Mouse (Mus musculus) left cerebral cortex, postnatal 10 days (tissue): ENCODE measurements at regions not wholly inside any gene's neighbourhood (a gene's known extent, or its start where the extent isn't known, plus 50 kb on each side); places are given as distances from the start of the nearest gene placed in this dataset.
"Not testable (repeated sequence)": the region's sequence is repeated elsewhere in the genome, so short reads cannot be mapped to it uniquely, and the experiment has no call there.

Experiments used
- DNase-seq, 2 experiments: peaks; one replicate each; pipeline ENCODE4 v3.0.0; 2021 to 2022; ENCODE audit warnings: low spot score in 2 of 2, mixed read lengths in 1 of 2; ENCODE audit errors: extremely low spot score in 1 of 2
- intact Hi-C: fragments of 180-260 bp; cut with DNase I; formaldehyde crosslinking; loops from one replicate; pipeline ENCODE4 v1.15.1; 2025

DNA sequence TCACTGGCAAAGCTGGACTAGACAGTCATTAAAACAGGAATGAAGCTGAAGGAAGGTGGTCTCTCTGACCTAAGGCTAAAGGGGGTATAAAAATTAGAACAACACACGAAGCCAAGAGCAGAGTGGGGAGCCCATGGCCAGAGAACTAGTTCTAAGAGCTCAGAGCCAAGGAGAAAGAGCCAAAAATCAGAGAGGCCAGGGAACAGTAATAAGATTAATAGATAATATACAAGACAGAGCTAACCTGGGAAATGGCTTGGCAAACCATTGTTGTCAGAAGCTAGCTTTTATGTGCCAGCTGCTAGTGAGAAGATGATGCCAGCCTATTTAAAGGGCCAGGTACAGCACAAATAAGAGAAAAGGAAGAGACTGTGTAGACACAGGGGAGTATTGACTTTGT lies 606.6 kb upstream of the Klhl29 start:
- DNase-seq, result no peak
- intact Hi-C loops, result no loop called here

DNA sequence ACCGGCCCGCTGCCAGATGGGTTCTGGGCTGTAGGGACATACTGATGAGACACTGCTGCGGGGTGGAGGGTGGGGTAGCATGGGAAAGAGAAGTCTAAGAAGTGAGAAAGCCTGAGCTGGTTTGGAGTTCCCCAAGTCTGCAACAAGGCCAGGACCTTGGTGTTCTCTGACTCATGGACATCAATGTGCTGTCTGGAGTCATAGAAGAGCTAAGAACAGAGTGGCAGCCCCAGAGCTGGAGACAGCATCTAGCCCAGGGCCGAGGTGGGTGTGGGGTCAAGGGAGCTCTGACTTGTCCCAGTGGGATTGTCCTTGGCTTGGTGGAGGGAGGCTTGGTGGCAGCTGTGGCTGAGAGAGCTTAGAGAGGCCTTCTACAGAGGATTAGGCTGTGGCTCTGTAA lies 600.4 kb upstream of the Klhl29 start:
- no peak for DNase-seq
- intact Hi-C loops, result no loop called here

DNA sequence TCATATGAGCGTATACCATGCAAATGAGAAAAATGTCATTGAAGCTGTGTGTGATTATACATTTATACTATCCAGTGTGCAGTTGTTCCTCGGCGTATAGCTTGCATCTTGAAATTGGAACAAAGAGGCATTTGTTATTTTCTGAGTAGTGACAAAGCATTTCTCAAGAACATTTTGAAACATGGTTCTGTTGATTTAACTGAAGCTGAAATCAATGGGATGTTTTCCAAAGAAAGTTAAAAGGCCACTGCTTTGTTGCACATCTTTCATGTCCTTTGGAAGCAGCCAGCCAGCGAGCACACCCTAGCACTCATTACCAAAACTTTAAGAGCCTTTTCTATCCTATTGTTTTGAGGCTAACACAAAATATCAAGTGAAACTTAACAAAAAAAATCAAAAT lies 594.1 kb upstream of the Klhl29 start:
- no peak for DNase-seq
- intact Hi-C loops, result no loop called here

DNA sequence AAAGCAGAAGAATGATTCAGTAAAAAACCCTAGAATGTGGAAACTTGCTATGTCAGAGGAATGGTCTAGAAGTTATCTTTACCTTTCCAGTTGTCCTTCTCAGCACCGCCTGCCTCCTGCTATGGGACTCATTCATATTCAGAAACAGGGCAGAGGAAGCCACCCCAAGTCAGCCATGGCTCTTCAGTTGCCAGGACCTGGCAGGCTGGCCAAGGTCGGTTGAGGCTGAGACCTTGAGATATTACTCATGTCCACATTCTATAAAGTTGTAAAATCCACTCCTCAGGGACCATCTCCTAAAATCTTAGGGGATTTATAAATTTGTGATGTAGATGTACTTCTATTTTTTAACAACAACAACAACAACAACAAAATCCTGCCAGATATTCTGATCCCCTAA lies 580.7 kb upstream of the Klhl29 start:
- DNase-seq, result no peak
- intact Hi-C loops, result no loop called here

DNA sequence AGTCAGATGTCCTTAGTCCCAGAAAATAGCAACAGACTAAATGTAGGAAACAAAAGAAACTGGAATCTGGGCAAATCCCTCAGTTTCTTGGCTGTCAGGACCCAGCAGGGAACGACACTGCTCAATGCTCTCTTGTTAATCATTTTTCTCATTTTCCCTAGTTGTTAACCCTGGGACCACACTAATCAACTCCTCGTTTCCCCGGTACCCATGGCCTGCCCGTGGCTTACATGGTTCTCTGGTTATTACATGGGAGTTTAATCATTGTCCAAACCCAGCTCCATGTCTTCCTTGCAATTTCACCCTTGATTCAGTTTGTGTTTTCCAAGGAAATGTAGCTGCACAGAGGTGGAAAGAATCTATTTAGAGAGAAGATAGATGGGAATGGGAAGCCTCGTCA lies 580.1 kb upstream of the Klhl29 start:
- no peak for DNase-seq
- intact Hi-C loops, result no loop called here

DNA sequence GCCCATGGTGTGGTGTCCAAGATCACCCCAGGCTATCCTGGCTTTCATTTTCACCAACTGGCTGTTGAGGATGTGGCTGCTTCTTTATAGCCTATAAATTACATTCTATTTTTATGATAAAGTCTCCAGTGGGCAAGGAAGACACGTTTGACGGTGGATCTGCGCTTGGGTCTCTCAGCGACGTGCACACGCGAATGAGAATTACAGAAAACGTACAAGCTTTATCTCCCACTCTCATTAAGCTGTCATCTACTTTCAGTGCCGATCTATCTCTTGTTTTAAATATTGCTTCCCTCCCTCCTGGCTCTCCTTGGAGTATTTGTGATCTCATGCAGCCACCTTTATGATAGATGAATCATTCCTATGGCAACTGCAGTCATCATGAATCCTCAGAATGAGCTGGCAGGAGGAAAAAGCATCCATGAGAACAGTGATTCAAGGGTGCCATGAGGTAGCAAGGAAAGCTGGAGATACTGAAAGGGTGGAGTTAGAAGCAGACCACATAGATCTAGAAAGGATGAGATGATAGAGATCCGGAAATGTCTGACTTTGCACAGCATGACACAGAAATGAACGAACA lies 568.0 kb upstream of the Klhl29 start:
- intact Hi-C loops, result no loop called here
- DNase-seq, result no peak

DNA sequence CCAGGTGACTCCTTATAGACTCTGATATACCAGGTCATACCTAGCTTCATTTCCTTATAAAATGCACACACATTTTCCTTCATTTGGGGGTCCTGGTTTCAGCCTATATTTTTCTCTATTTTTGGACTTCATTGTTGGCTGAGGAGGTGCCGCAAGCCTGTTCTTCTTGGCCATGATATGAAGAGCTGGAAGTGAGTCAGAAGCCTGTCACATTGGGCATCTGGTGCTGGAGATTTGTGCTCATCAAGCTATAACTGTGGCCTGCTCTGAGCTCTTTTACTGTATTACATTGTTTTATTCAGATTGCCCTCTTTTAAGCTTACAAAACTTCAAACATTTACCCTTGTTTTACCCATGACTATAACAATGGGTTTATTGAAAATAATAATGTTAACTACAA lies 545.8 kb upstream of the Klhl29 start:
- intact Hi-C loops, result no loop called here
- DNase-seq, result no peak

DNA sequence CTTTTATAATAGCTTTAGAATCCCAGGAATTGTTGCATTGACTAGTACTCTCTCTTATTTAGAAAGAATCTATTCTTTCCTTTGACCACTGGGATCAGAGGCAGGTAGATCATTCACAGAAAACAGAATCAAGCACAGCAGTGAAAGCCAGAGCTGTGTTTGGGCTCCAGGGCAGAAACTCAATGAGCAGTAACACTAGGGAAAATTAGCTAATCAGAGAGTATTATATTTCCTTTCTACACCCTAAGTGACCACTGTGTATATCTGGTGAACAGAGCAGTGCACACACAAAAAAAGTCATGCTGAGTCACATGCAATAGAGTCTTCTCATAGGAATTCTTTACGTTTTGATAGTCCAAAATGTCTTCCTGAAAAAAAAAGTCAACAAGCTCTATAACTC lies 542.5 kb upstream of the Klhl29 start:
- intact Hi-C loops, result no loop called here
- no peak for DNase-seq

DNA sequence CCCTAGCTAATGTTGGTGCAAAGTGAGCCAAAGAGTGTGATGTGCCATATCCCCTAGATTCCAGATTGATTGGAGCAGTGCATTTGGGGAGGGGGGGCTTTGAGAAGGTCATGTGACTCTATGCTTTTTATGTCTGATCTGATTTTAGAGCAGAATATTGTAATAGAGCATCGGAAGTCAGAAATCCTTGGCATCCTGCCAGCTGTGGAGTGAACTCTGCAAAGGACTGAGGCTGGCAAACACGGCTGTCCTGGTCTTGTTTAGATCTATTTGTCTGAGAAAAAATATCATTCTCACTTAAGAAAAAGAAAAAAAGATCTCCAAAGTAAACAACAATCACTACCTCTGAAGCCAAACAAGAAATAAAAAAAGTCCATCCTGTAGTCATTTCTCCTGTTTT lies 530.8 kb upstream of the Klhl29 start:
- peak in 1 of 2 experiments; percentile 31 for DNase-seq
- intact Hi-C loops, result no loop called here

DNA sequence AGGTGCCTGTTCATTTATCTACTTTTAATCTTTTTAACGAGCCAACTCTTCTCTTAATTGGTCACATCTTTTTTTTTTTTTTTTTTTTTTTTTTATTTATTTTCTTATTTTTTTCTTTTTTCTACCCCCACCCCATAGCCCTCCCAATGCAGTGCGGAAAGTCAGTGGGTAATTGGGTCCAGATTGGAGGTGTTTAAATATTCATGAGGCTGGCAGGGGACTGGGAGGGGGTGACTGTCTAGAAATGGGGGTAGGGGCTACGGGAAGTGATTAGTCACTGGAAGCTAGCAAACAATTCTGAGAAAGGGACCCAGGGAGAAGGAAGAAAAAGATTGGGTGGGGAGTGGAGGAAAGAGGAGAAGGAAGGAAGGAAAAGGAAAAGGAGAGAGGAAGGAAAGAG lies 516.3 kb upstream of the Klhl29 start:
- DNase-seq, intact Hi-C loops: not testable (repeated sequence)

DNA sequence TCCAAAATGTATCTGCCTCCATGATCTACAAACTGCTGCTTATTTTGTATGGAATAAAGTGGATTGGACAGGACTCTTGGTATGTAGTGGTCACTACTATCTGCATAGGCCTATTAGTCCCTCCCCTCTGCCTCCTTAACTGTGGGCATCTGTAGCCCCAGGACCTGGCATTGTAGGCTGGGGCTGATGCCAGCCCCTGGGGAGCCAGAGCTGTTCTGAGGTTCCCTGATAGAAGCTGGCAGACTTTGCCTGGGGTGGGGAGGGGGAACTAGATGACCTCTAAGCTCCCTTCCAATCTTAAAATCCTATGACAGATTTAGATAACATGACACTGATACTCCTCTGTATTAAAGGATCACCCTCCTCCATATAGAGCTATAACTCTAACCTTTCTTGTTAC lies 491.2 kb upstream of the Klhl29 start:
- no peak for DNase-seq
- intact Hi-C loops, result no loop called here

DNA sequence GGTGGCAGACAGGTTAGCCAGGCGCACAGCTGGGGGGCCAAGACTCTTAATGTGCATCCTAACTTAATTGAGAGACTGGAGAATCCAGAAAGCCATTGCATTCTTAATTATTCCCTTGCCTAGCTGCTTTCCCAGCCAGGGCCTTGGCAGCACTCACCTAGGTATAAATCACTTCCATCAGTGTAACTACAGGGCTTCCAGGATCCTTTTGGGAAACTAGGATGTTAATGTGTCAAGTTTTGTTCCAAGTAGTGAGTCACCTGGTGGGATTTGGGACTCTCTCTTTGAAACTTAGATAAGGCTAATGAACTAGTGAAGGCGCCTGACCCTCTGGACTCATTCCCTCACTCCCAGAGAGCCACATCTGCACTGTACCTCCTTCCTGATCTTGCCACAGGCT lies 484.3 kb upstream of the Klhl29 start:
- intact Hi-C loops, result no loop called here
- no peak for DNase-seq

DNA sequence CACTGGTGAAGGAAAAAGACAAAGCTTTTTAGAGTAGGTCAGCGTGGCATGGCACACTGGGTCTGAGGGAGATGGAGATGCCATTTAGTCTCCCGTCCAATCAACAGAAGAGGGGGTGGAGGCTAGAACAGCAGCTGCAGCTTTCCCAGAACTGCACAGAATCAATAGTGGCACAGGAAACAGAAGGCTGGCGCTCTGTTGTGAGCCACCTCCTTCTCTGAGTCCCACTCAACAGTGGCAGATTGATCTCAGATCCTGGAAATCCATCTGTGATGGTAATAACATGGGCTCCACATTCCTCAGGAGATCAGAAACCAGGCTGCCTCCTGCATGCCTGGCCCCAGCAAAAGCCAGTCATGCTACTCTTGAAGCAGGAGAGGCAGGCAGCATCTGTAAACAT lies 480.9 kb upstream of the Klhl29 start:
- peak; percentile 8 to 13 for DNase-seq

DNA sequence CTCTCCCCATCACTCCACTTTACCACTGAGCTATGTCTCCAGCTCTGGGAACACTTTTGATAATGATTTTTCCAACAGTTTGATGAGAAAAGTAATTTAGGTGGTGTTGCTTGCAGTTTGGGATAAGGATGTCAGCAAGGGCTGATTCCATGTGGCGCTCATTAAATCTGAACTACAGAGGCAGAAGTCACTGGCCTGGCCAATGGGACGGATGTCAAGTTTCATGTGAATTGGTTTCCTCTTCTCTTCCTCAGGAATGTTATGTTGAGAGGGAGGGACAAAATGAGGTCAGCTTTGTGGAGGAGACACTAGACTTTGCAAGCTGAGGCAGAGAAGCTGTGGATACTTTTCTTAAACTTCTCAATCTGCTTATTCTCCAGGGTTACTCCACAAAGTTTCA lies 434.9 kb upstream of the Klhl29 start:
- no peak for DNase-seq
- intact Hi-C loops, result no loop called here

More for the DNA sequence above, 480.9 kb upstream of the Klhl29 start:
- intact Hi-C loops, result no loop called here

DNA sequence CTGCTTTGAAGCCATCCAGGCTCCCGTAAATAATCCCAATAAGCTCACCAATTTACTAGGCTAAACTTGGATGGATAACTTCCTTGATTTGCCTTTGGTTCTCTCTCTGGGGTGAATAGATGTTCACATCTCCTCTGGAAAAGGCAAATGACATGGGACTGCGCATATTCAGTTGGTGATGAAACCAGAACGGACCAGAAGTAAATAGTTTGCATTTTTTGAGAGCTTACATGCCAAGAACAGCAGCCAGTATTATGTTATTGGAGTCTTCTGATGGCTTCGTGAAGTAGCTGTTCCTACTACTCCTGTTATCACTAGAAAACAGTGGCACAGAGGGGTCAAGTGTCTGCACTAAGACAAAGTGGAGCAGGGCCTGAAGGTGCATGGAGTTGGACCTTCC lies 434.5 kb upstream of the Klhl29 start:
- intact Hi-C loops, result no loop called here
- DNase-seq, result no peak

DNA sequence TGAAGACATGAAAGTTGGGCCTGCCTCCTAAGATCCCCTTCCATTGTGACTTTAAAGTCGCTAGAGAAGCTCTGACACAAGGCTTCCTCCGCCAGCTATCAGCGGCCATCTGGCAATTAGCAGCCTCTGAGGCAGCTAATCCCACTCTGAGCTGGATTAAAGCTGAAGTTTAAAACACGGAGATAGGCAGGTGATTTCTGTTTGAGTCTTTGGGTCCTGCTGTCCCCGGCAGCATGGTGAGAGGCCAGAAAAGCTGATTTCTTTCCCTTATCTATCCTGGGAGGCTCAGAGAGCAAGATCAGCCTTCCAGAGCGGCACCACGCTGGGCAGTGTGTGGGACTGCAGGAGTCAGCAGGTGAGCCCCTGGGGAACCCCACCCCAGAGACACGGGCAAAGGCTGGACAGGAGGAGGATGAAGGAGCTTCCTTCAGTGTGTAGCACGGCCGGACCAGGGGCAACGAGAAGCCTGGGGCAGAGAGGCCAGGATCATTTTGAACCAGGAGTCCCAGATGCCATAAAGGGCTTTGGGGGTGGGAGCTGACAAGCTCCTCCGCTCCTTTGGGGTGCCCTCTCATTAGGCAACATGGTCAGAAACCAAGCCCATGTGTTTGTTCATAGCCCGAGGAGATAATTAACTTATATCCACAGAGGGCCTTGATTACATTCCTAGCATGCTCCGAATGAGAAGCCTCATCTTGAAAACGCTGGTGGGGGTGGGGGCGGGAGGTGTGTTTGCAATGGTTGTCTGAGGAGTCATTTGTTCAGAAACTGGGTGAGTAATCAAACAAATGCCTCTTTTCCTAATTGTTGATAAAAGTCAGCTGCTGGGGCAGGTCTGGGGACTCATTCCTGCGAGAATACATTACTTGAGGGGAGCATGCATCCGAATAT lies 432.8 kb upstream of the Klhl29 start:
- DNase-seq, result no peak
- intact Hi-C loops, result no loop called here

DNA sequence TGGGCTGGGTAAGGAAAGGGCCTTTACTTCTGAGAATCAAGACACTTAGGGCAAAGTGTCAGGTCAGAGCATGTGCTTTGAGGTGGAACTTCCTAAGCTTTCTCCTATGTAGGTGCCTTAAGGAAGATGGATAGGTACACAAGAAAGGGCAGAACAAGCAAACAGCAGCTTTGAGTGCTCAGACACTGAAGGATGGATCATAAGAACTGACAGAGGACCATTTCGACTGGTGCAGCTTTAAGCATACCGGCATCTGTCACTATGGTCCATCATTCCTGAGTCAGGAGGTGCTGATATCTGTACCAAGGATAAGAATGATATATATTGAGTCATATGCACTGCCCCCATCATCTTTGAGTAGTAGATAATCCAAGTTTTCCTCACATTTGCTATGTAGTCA lies 430.2 kb upstream of the Klhl29 start:
- intact Hi-C loops, result no loop called here
- no peak for DNase-seq

DNA sequence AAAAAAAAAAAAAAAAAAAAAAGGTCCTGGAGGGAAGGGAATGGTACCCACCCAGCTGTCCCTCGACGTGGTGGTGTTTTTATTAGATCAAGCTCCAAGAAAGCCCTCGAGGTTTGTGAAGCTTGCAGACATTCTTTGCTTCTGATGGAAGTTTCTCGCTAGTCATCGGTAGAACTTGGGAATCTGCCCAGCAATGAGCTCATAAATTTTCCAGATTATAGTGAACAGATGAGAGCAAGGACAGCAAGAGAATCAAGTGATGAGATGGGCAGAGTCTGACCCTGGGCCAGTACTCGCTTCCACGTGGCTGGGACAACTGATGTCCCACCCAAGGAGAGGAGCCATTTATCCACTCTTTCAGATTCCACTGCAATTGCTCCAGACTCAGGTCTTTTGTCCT lies 417.6 kb upstream of the Klhl29 start:
- DNase-seq, result peak in 1 of 2 experiments; percentile 26
- intact Hi-C loops, result no loop called here

DNA sequence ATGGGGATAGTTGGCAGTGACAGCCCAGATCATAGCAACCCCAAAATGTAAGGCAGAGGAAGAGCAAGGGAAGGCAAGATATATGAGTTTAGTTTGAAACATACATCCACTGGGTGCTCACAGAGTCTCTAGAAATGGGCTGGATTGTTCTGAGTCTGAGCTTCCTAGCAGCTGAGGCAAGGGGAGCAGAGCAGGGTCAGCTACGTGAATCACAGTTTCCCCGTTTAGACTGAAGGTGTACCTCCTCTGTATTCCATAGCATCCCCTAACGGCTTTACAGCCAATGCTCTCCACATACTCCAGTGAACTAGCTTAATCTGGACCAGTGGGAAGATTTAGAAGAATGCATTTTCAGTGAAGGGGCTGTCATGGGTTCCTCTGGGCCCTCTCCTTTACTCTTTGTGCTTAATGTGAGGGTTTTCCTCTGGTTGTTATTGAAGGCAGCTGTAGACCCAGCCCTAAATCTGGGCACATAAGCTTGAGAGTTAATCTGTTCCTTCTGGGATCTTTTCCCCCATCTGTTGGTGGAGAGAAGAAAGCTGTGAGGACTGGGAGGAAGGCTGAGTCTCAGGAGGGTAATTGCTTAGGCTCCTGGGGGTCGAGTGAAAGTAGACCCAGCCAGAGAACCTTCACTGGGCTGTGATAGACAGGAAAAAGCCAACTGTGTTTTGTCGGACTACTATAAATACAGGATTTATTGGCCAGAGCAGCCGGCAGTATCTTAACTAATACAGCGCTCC lies 411.8 kb upstream of the Klhl29 start:
- intact Hi-C loops, result no loop called here
- DNase-seq, result no peak

DNA sequence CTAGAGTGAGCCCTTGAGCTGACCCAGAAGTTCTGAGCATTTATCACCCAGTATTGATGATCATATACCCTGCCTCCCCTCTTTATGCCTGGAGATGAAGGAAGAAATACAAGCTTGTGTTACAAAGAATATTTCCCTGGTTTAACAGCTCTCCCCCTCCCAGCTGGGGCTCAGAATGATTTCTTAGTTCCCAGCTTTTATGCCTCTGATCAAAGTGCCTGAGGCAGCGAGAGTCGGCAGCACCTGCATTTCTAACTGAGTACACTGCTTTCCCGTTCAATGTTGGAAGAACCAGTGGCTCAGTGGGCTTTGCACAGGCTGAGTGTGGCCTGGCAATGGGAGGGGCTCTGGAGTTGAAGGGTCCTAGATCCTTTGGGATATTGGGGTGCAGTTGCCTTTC lies 405.8 kb upstream of the Klhl29 start:
- no peak for DNase-seq
- intact Hi-C loops, result no loop called here
